Mouse (Mus musculus) cortical plate, adult 2 months (tissue): ENCODE data around the gene Pfkl. TPM values are rescaled to one million over a fixed set of nuclear protein-coding genes. Genes with fewer than 3 reads are reported as not detected.
"Not testable (repeated sequence)": the region's sequence is repeated elsewhere in the genome, so short reads cannot be mapped to it uniquely, and the experiment has no call there.

Experiments used
- H3K27ac ChIP-seq: fragments of 200-500 bp; 2 replicates; pipeline ENCODE4 v1.5.1; 2012; ENCODE audit warnings: low read length, control low read depth, inconsistent platforms; ENCODE audit not compliant: insufficient read depth
- H3K4me1 ChIP-seq: fragments of 200-500 bp; 2 replicates; pipeline ENCODE4 v1.6.1; 2011; ENCODE audit warnings: low read length; ENCODE audit not compliant: control insufficient read depth, insufficient read depth
- H3K4me3 ChIP-seq: fragments of 200-500 bp; 2 replicates; pipeline ENCODE4 v1.5.1; 2011; ENCODE audit warnings: mild to moderate bottlenecking, low read length, control low read depth; ENCODE audit not compliant: insufficient read depth
- CTCF ChIP-seq: fragments of 200-500 bp; IDR thresholded peaks from 2 replicates; pipeline ENCODE4 v1.5.1; 2011; ENCODE audit warnings: mild to moderate bottlenecking, control low read depth, low read length; ENCODE audit not compliant: insufficient read depth; ENCODE audit errors: extremely low read depth
- POLR2A ChIP-seq: fragments of 200-500 bp; IDR thresholded peaks from 2 replicates; pipeline ENCODE4 v1.6.1; 2011; ENCODE audit warnings: mild to moderate bottlenecking, low read length, control low read depth; ENCODE audit not compliant: insufficient read depth; ENCODE audit errors: extremely low read depth
- polyA plus RNA-seq: library from polyadenylated mRNA; depleted of rRNA; stranded (reverse); fragments of >200 nt; gene quantifications from 2 replicates; pipeline ENCODE4 v1.2.3, GENCODE M21; 2012; rRNA removed

The Pfkl gene
- polyA plus RNA-seq, 1 experiment, result 158 TPM

GRCm38 (mm10) chr10:77971709-77972553 is 38.0 kb downstream of the Pfkl start:
- TF ChIP-seq CTCF (peak; percentile 30; the same call in 1 of the 2 replicates), POLR2A (no peak)
- H3K4me1 ChIP-seq, result no peaks in the 10 kb centered on the region; the same call in 1 of the 2 replicates
- no peak overlapping the region for H3K4me3 ChIP-seq
- no peak overlapping the region for H3K27ac ChIP-seq

DNA sequence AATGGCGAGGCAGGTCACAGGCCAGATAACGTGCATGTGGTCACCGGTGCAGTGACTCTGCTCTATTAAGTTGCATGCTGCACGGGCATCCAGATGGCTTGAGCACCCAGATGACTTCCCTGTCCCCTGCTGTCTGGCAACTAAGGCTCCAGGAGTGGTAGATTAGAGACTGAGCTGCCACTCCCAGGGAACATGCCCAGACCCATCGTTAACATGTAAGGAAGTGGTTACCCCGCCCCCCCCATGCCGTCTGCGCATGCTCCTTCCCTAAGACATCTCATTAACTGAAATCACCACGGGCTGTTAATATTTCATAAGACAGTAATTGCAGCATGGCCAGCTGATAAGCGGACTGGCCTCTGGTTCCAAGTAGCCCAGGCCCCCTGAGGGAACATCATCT is 38.7 kb downstream of the Pfkl start:
- Histone ChIP-seq H3K4me1 (no peaks in the 10 kb centered on the region; the same call in 1 of the 2 replicates), H3K4me3 (no peak overlapping the region)
- TF ChIP-seq CTCF (no peak), POLR2A (no peak)

GRCm38 (mm10) chr10:77970481-77970880 is 39.4 kb downstream of the Pfkl start, which contains the start of gene Trpm2:
Trpm2 (minus strand) TSS chr10:77970563.
- peak within 1 kb of the TSS; percentile 40 for H3K4me3 ChIP-seq
- TF ChIP-seq POLR2A (no peak), CTCF (no peak)
- H3K27ac ChIP-seq, result no peak within 1 kb of the TSS
- no peaks in the 10 kb centered on the region; the same call in 1 of the 2 replicates for H3K4me1 ChIP-seq

More for the DNA sequence above, 38.7 kb downstream of the Pfkl start:
- H3K27ac ChIP-seq, result no peak overlapping the region

DNA sequence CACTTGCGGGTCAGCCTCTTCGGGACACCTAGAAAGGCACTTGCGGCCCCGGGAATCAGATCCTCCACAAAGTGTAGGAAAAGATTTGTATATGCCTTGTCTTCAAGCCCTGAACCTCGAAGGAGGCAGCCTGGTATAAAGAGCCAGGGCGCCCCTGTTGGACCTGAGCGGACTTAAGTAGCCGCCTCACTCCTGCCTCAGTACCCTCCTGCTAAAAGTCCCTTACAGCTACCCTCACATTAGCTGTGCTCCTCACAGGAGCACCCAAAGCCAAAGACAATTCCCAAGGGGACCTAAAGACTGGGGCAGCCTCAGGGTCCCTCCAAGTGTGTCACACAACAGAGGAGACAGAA is 39.9 kb downstream of the Pfkl start:
- Histone ChIP-seq H3K4me3 (peak overlapping the region; percentile 40; the same call in 1 of the 2 replicates), H3K27ac (no peak overlapping the region), H3K4me1 (no peaks in the 10 kb centered on the region; the same call in 1 of the 2 replicates)
- TF ChIP-seq CTCF (no peak), POLR2A (no peak)

- H3K27ac ChIP-seq, result no peak overlapping the region
- TF ChIP-seq CTCF (no peak), POLR2A (peak; percentile 43; the same call in 1 of the 2 replicates)
- H3K4me1 ChIP-seq, result no peaks in the 10 kb centered on the region; the same call in 1 of the 2 replicates
- peak overlapping the region; percentile 40 for H3K4me3 ChIP-seq
Observed at GRCm38 (mm10) chr10:77969274-77969972, 40.5 kb downstream of the Pfkl start.

DNA sequence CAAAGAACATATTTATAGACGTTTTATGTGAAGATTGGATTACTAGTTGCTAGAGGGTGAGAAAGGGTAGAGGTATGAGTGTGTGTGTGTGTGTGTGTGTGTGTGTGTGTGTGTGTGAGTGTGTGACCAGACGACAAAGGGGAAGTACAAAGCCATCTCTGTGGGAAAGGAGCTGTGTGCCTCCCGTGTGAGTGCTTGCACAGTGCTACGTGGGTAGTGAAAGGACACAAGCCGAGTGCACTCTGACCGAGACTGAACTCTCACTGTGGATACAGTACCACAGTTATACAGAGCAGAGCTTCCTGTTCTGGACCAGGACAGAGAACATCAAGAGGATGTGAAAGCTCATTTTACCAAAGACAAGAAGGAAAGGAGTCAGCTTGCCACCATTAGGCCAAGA is 45.9 kb downstream of the Pfkl start:
- Histone ChIP-seq H3K4me1 (no peaks in the 10 kb centered on the region; the same call in 1 of the 2 replicates), H3K4me3 (no peak overlapping the region), H3K27ac (no peak overlapping the region)
- no peak for TF ChIP-seq CTCF
- TF ChIP-seq POLR2A, result no peak

- no peak overlapping the region for H3K4me3 ChIP-seq
- H3K4me1 ChIP-seq, result no peaks in the 10 kb centered on the region
- no peak overlapping the region for H3K27ac ChIP-seq
- TF ChIP-seq POLR2A (no peak), CTCF (no peak)
Observed at GRCm38 (mm10) chr10:77962725-77963124, 47.2 kb downstream of the Pfkl start.

- H3K27ac ChIP-seq, H3K4me1 ChIP-seq, H3K4me3 ChIP-seq: not testable (repeated sequence)
Observed at GRCm38 (mm10) chr10:77950468-77950867, 59.4 kb downstream of the Pfkl start.

DNA sequence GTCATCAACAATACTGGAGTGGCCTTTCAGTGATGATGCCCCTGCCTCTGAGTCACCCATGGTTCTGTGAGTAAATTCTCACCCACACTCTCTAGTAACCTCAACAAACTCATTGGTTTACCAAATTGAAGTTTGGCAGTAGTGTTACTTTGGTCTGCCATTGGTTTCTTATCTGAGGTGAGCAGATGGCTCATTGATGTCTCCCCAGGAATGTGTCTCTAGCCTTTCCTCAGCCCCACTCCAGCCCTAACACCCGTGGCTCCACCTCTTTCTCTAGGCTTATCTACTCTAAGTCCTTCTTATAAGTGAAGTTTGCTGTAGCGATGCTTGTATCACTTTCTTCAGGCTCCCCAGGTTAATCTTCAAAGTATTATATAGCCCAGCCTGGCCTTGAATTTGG is 70.2 kb downstream of the Pfkl start:
- Histone ChIP-seq H3K4me1 (no peaks in the 10 kb centered on the region), H3K27ac (no peak overlapping the region), H3K4me3 (no peak overlapping the region)
- TF ChIP-seq CTCF (no peak), POLR2A (no peak)

Other genes starting within 250 kb of the Pfkl start
- gene Gm3238, start 238.8 kb downstream of the Pfkl start, polyA plus RNA-seq, result not detected in 2 replicates
- gene Gm7138, start 233.1 kb downstream of the Pfkl start, polyA plus RNA-seq, result not detected in 2 replicates
- not detected in 2 replicates for gene Gm3250, start 227.5 kb downstream of the Pfkl start, polyA plus RNA-seq
- gene Gm7137, start 221.9 kb downstream of the Pfkl start, polyA plus RNA-seq, result not detected in 2 replicates
- gene Gm9639, start 215.0 kb downstream of the Pfkl start, polyA plus RNA-seq, result not detected in 2 replicates
- not detected in 2 replicates for gene Gm19668, start 210.9 kb downstream of the Pfkl start, polyA plus RNA-seq
- not detected in 2 replicates for gene Gm9507, start 198.2 kb downstream of the Pfkl start, polyA plus RNA-seq
- gene Gm2696, start 195.4 kb downstream of the Pfkl start, polyA plus RNA-seq, result not detected in 2 replicates
- gene Krtap10-4, start 183.0 kb downstream of the Pfkl start, polyA plus RNA-seq, result not detected in 2 replicates
- gene Krtap10-10, start 174.1 kb downstream of the Pfkl start, polyA plus RNA-seq, result not detected in 2 replicates
- gene Gm36176, start 163.3 kb downstream of the Pfkl start, polyA plus RNA-seq, result not detected in 2 replicates
- gene Gm10318, start 157.2 kb downstream of the Pfkl start, polyA plus RNA-seq, result 0.15 TPM in 1 of 2 replicates, not detected in the other
- gene Gm3285, start 148.1 kb downstream of the Pfkl start, polyA plus RNA-seq, result not detected in 2 replicates
- 7.3 and 7.7 TPM in 2 replicates for gene Lrrc3, start 107.5 kb downstream of the Pfkl start, polyA plus RNA-seq
- 30.8 and 32.0 TPM in 2 replicates for gene Trpm2, start 39.5 kb downstream of the Pfkl start, polyA plus RNA-seq
- gene 1810043G02Rik, start 31.6 kb downstream of the Pfkl start, polyA plus RNA-seq, result 74.0 and 74.4 TPM in 2 replicates
- 0.13 and 0.38 TPM in 2 replicates for gene Dnmt3l, start 31.9 kb upstream of the Pfkl start, polyA plus RNA-seq
- gene Aire, start 33.5 kb upstream of the Pfkl start, polyA plus RNA-seq, result 0.32 and 0.65 TPM in 2 replicates
- 5.3 and 6.3 TPM in 2 replicates for gene Icosl, start 59.2 kb upstream of the Pfkl start, polyA plus RNA-seq
- 128 TPM in 2 replicates for gene D10Jhu81e, start 159.7 kb upstream of the Pfkl start, polyA plus RNA-seq
- 18.2 and 19.6 TPM in 2 replicates for gene Pwp2, start 175.1 kb upstream of the Pfkl start, polyA plus RNA-seq
- gene Trappc10, start 234.6 kb upstream of the Pfkl start, polyA plus RNA-seq, result 61.6 and 62.8 TPM in 2 replicates